Mouse (Mus musculus) adrenal gland, postnatal 36 days (tissue): ENCODE data around the gene Bsg. TPM values are rescaled to one million over a fixed set of nuclear protein-coding genes. Genes with fewer than 3 reads are reported as not detected.
A peak's percentile ranks its signal among the peaks of the same experiment; 100 is the strongest.

Experiments used
- DNase-seq, 2 experiments: peaks; one replicate each; pipeline ENCODE4 v3.0.0; 2021; ENCODE audit warnings: mixed read lengths in 1 of 2
- total RNA-seq, 2 experiments: library from RNA; stranded (reverse); gene quantifications; 2 replicates each; pipeline ENCODE4 v1.2.3; 2021

Bsg gene
- total RNA-seq, 2 experiments from 2014 or later: 558 to 568 TPM

GRCm38 (mm10) chr10:79704970-79705360 lies 674 bp downstream of the Bsg start:
- DNase-seq: no peak

- DNase-seq: no peak
Measured at GRCm38 (mm10) chr10:79705951-79706350, 1.7 kb downstream of the Bsg start.

GRCm38 (mm10) chr10:79706406-79707094 lies 2.3 kb downstream of the Bsg start:
- DNase-seq: no peak

- DNase-seq: no peak
Measured at GRCm38 (mm10) chr10:79707162-79707561, 2.9 kb downstream of the Bsg start.

- DNase-seq: no peak
Measured at GRCm38 (mm10) chr10:79707759-79708158, 3.5 kb downstream of the Bsg start.

- DNase-seq: no peak
Measured at GRCm38 (mm10) chr10:79708668-79709067, 4.4 kb downstream of the Bsg start.

- no peak for DNase-seq
Measured at GRCm38 (mm10) chr10:79709307-79709706, 5.0 kb downstream of the Bsg start.

GRCm38 (mm10) chr10:79712029-79712428 lies 7.7 kb downstream of the Bsg start:
- no peak for DNase-seq

GRCm38 (mm10) chr10:79712499-79713126 lies 8.3 kb downstream of the Bsg start:
- peak; percentile 86 to 89 for DNase-seq

- DNase-seq: no peak
Measured at GRCm38 (mm10) chr10:79713163-79713562, 8.9 kb downstream of the Bsg start.

- DNase-seq: no peak
Measured at GRCm38 (mm10) chr10:79714996-79715395, 10.7 kb downstream of the Bsg start.

GRCm38 (mm10) chr10:79716254-79716987 lies 12.1 kb downstream of the Bsg start, which contains the start of gene Hcn2:
Hcn2 (plus strand) TSS chr10:79716634.
- peak in 1 of 2 experiments; percentile 64 for DNase-seq

GRCm38 (mm10) chr10:79716988-79717355 lies 12.7 kb downstream of the Bsg start:
- DNase-seq: peak in 1 of 2 experiments; percentile 56

GRCm38 (mm10) chr10:79717640-79718357 lies 13.5 kb downstream of the Bsg start:
- DNase-seq: peak; percentile 85 to 86

GRCm38 (mm10) chr10:79721089-79721488 lies 16.8 kb downstream of the Bsg start:
- DNase-seq: no peak

- peak in 1 of 2 experiments; percentile 40 for DNase-seq
Measured at GRCm38 (mm10) chr10:79723047-79723446, 18.8 kb downstream of the Bsg start.

GRCm38 (mm10) chr10:79723692-79724091 lies 19.4 kb downstream of the Bsg start:
- no peak for DNase-seq

GRCm38 (mm10) chr10:79726090-79726489 lies 21.8 kb downstream of the Bsg start:
- peak; percentile 66 to 82 for DNase-seq

GRCm38 (mm10) chr10:79728323-79729249 lies 24.3 kb downstream of the Bsg start:
- no peak for DNase-seq

GRCm38 (mm10) chr10:79729357-79729965 lies 25.2 kb downstream of the Bsg start:
- no peak for DNase-seq

- peak; percentile 49 to 62 for DNase-seq
Measured at GRCm38 (mm10) chr10:79732500-79732899, 28.2 kb downstream of the Bsg start.
